Mouse (Mus musculus): ENCODE measurements around the gene Mfsd5. TPM values are rescaled to one million over a fixed set of nuclear protein-coding genes. Genes with fewer than 3 reads are reported as not detected.

Mfsd5 gene
- 23.2 and 28.0 TPM in 2 replicates for polyA plus RNA-seq (2011; ENCODE audit: insufficient read depth, insufficient read length, low read depth, missing spikeins)

GRCm38 (mm10) chr15:102279092-102279782 lies at the start of gene Mfsd5:
Gene Mfsd5 (plus strand): TSS chr15:102279454.
- peak; percentile 22 for TF ChIP-seq CTCF (IDR thresholded peaks at IDR 0.05; ENCODE audit: low read depth, low read length)
- TF ChIP-seq EP300 (IDR thresholded peaks at IDR 0.05; ENCODE audit: insufficient read depth, low read depth, low read length), result 0 out of 2 replicates have a peak, but pooled peaks have one; percentile 44
- peak; percentile 56 for TF ChIP-seq POLR2A (IDR thresholded peaks at IDR 0.05; ENCODE audit: insufficient read depth, low read length)
- no peaks in the 10 kb centered on the region for H3K9me3 ChIP-seq (replicated peaks; ENCODE audit: control insufficient read depth, insufficient read depth, low read length, poor library complexity, severe bottlenecking)
- no peaks in the 10 kb centered on the region for H3K4me1 ChIP-seq (ENCODE audit: control insufficient read depth, insufficient read depth, low read length)
- H3K4me3 ChIP-seq (ENCODE audit: low read depth, low read length), result peak within 1 kb of the TSS; percentile 98
- H3K27ac ChIP-seq (ENCODE audit: insufficient read depth, low read length), result peak within 1 kb of the TSS; percentile 71
- peak within 1 kb of the TSS; percentile 81 for H3K9ac ChIP-seq (ENCODE audit: low read depth, poor library complexity, severe bottlenecking)
- H3K36me3 ChIP-seq (ENCODE audit: control insufficient read depth, insufficient read depth, low read length, poor library complexity, severe bottlenecking), result peaks cover 18% of the 10 kb centered on the region
- no peaks in the 10 kb centered on the region for H3K27me3 ChIP-seq (ENCODE audit: control insufficient read depth, insufficient read depth, low read length, poor library complexity, severe bottlenecking)

GRCm38 (mm10) chr15:102230408-102231321 lies 48.6 kb upstream of the Mfsd5 start:
- Histone ChIP-seq H3K27me3 (ENCODE audit: control insufficient read depth, insufficient read depth, low read length, poor library complexity, severe bottlenecking) (no peaks in the 10 kb centered on the region), H3K9me3 (replicated peaks; ENCODE audit: control insufficient read depth, insufficient read depth, low read length, poor library complexity, severe bottlenecking) (no peaks in the 10 kb centered on the region), H3K36me3 (ENCODE audit: control insufficient read depth, insufficient read depth, low read length, poor library complexity, severe bottlenecking) (no peaks in the 10 kb centered on the region), H3K27ac (ENCODE audit: insufficient read depth, low read length) (no peak overlapping the region), H3K4me1 (ENCODE audit: control insufficient read depth, insufficient read depth, low read length) (peaks cover 11% of the 10 kb centered on the region), H3K9ac (ENCODE audit: low read depth, poor library complexity, severe bottlenecking) (no peak overlapping the region), H3K4me3 (ENCODE audit: low read depth, low read length) (peak overlapping the region; percentile 5; the same call in 1 of the 2 replicates)
- no peak for TF ChIP-seq CTCF (IDR thresholded peaks at IDR 0.05; ENCODE audit: low read depth, low read length)
- TF ChIP-seq EP300 (IDR thresholded peaks at IDR 0.05; ENCODE audit: insufficient read depth, low read depth, low read length), result no peak
- TF ChIP-seq POLR2A (IDR thresholded peaks at IDR 0.05; ENCODE audit: insufficient read depth, low read length), result no peak

GRCm38 (mm10) chr15:102231748-102232147 lies 47.5 kb upstream of the Mfsd5 start, which contains the start of gene Itgb7:
Gene Itgb7 (minus strand): TSS chr15:102231944.
- peak within 1 kb of the TSS; percentile 5 for H3K4me3 ChIP-seq (ENCODE audit: low read depth, low read length)
- H3K4me1 ChIP-seq (ENCODE audit: control insufficient read depth, insufficient read depth, low read length), result peaks cover 11% of the 10 kb centered on the region
- no peak for TF ChIP-seq CTCF (IDR thresholded peaks at IDR 0.05; ENCODE audit: low read depth, low read length)
- TF ChIP-seq EP300 (IDR thresholded peaks at IDR 0.05; ENCODE audit: insufficient read depth, low read depth, low read length), result peak; percentile 96
- H3K27ac ChIP-seq (ENCODE audit: insufficient read depth, low read length), result peak within 1 kb of the TSS; percentile 44; the same call in 1 of the 2 replicates
- no peaks in the 10 kb centered on the region for H3K36me3 ChIP-seq (ENCODE audit: control insufficient read depth, insufficient read depth, low read length, poor library complexity, severe bottlenecking)
- no peaks in the 10 kb centered on the region for H3K27me3 ChIP-seq (ENCODE audit: control insufficient read depth, insufficient read depth, low read length, poor library complexity, severe bottlenecking)
- no peaks in the 10 kb centered on the region for H3K9me3 ChIP-seq (replicated peaks; ENCODE audit: control insufficient read depth, insufficient read depth, low read length, poor library complexity, severe bottlenecking)
- 0 out of 2 replicates have a peak within 1 kb of the TSS, but pooled peaks have one; percentile 3 for H3K9ac ChIP-seq (ENCODE audit: low read depth, poor library complexity, severe bottlenecking)

GRCm38 (mm10) chr15:102232764-102233163 lies 46.5 kb upstream of the Mfsd5 start:
- TF ChIP-seq CTCF (IDR thresholded peaks at IDR 0.05; ENCODE audit: low read depth, low read length) (no peak), EP300 (IDR thresholded peaks at IDR 0.05; ENCODE audit: insufficient read depth, low read depth, low read length) (no peak), POLR2A (IDR thresholded peaks at IDR 0.05; ENCODE audit: insufficient read depth, low read length) (no peak)

GRCm38 (mm10) chr15:102233896-102234295 lies 45.4 kb upstream of the Mfsd5 start:
- peaks cover 13% of the 10 kb centered on the region for H3K36me3 ChIP-seq (ENCODE audit: control insufficient read depth, insufficient read depth, low read length, poor library complexity, severe bottlenecking)
- no peaks in the 10 kb centered on the region for H3K27me3 ChIP-seq (ENCODE audit: control insufficient read depth, insufficient read depth, low read length, poor library complexity, severe bottlenecking)
- H3K27ac ChIP-seq (ENCODE audit: insufficient read depth, low read length), result peak overlapping the region; percentile 86; the same call in 1 of the 2 replicates
- peaks cover 11% of the 10 kb centered on the region for H3K4me1 ChIP-seq (ENCODE audit: control insufficient read depth, insufficient read depth, low read length)
- no peak overlapping the region for H3K9ac ChIP-seq (ENCODE audit: low read depth, poor library complexity, severe bottlenecking)
- no peak overlapping the region for H3K4me3 ChIP-seq (ENCODE audit: low read depth, low read length)
- H3K9me3 ChIP-seq (replicated peaks; ENCODE audit: control insufficient read depth, insufficient read depth, low read length, poor library complexity, severe bottlenecking), result no peaks in the 10 kb centered on the region
- TF ChIP-seq CTCF (IDR thresholded peaks at IDR 0.05; ENCODE audit: low read depth, low read length), result no peak
- 0 out of 2 replicates have a peak, but pooled peaks have one; percentile 26 for TF ChIP-seq EP300 (IDR thresholded peaks at IDR 0.05; ENCODE audit: insufficient read depth, low read depth, low read length)

More at GRCm38 (mm10) chr15:102232764-102233163, 46.5 kb upstream of the Mfsd5 start:
- Histone ChIP-seq H3K4me3 (ENCODE audit: low read depth, low read length) (no peak overlapping the region), H3K27ac (ENCODE audit: insufficient read depth, low read length) (no peak overlapping the region), H3K36me3 (ENCODE audit: control insufficient read depth, insufficient read depth, low read length, poor library complexity, severe bottlenecking) (peaks cover 6% of the 10 kb centered on the region), H3K27me3 (ENCODE audit: control insufficient read depth, insufficient read depth, low read length, poor library complexity, severe bottlenecking) (no peaks in the 10 kb centered on the region), H3K9me3 (replicated peaks; ENCODE audit: control insufficient read depth, insufficient read depth, low read length, poor library complexity, severe bottlenecking) (no peaks in the 10 kb centered on the region), H3K4me1 (ENCODE audit: control insufficient read depth, insufficient read depth, low read length) (peaks cover 11% of the 10 kb centered on the region), H3K9ac (ENCODE audit: low read depth, poor library complexity, severe bottlenecking) (no peak overlapping the region)

Data from ES-Bruce4 (cell line).